Mouse (Mus musculus): Measurements from ENCODE around the gene Polr3g. TPM values are rescaled to one million over a fixed set of nuclear protein-coding genes. Genes with fewer than 3 reads are reported as not detected.

The Polr3g gene
- total and polyA plus RNA-seq, 3 experiments, result 2.0 to 46.2 (median 32.7) TPM

GRCm38 (mm10) chr13:81713896-81714295 lies 3.1 kb upstream of the Polr3g start:
- Histone ChIP-seq H3K27me3 (ENCODE audit: insufficient read depth, low read length) (no peaks in the 10 kb centered on the region), H3K9me3 (replicated peaks) (no peaks in the 10 kb centered on the region), H3K4me1 (ENCODE audit: insufficient read depth, low read depth, low read length) (peaks cover 30% of the 10 kb centered on the region), H3K4me3 (ENCODE audit: low read depth, low read length) (no peak overlapping the region), H3K36me3 (replicated peaks) (peaks cover under 1% of the 10 kb centered on the region)
- TF ChIP-seq GATA2 (IDR thresholded peaks at IDR 0.05; ENCODE audit: borderline replicate concordance, low read depth, low read length), result no peak
- TF ChIP-seq CTCF (IDR thresholded peaks at IDR 0.05; ENCODE audit: low read depth, low read length), result no peak
- TF ChIP-seq GATA1 (IDR thresholded peaks at IDR 0.05; ENCODE audit: borderline replicate concordance, low read length), result no peak
- no peak for TF ChIP-seq POLR2AphosphoS5 (IDR thresholded peaks at IDR 0.05; ENCODE audit: insufficient replicate concordance, low read depth, low read length)
- no peak for TF ChIP-seq TAL1 (conservative IDR thresholded peaks at IDR 0.05; ENCODE audit: low read depth, low read length)
- ATAC-seq (ENCODE audit: extremely low read depth, insufficient number of reproducible peaks, low FRiP score, poor library complexity, severe bottlenecking) (no peak), DNase-seq (ENCODE audit: low spot score) (no peak)

DNA sequence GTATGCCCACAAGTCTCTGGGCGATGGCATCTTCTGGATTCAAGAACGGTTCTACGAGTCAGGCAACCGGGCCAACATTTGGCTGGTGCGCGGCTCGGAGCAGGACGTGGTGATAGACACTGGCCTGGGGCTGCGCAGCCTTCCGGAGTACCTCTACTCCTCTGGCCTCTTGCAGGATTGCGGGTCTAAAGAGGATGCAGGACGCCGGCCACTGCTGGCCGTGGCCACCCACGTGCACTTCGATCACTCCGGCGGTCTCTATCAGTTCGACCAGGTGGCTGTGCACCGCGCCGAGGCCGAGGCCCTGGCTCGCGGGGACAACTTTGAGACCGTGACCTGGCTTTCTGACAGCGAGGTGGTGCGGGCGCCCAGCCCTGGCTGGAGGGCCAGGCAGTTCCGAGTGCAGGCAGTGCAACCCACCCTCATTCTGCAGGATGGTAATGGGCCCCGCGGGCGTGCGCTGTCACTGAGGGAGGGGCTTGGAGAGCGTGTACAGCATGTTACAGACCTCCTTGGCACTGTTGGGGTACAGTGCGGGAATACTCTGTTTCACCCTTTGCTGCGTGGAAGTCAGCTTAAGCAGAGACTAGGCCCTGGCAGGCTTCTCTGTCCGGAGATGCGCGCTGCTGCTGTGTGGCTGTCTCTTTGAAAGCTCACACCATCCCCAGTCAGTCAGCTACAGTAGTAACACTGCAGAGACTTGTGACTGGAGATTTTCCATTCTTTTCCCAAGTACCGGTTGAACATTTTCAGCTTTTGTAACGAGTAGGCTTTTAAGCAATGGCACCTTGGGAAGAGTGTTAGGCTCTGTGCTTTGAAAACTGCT lies 946 bp upstream of the Polr3g start:
- DNase-seq (ENCODE audit: low spot score), result no peak
- TF ChIP-seq GATA1 (IDR thresholded peaks at IDR 0.05; ENCODE audit: borderline replicate concordance, low read length), result no peak
- no peak for TF ChIP-seq POLR2AphosphoS5 (IDR thresholded peaks at IDR 0.05; ENCODE audit: insufficient replicate concordance, low read depth, low read length)
- TF ChIP-seq TAL1 (conservative IDR thresholded peaks at IDR 0.05; ENCODE audit: low read depth, low read length), result no peak
- TF ChIP-seq CTCF (IDR thresholded peaks at IDR 0.05; ENCODE audit: low read depth, low read length), result no peak
- no peak for TF ChIP-seq GATA2 (IDR thresholded peaks at IDR 0.05; ENCODE audit: borderline replicate concordance, low read depth, low read length)
- peaks cover 51% of the 10 kb centered on the region for H3K4me1 ChIP-seq (ENCODE audit: insufficient read depth, low read depth, low read length)
- H3K36me3 ChIP-seq (replicated peaks), result peaks cover 14% of the 10 kb centered on the region
- no peak for ATAC-seq (ENCODE audit: extremely low read depth, insufficient number of reproducible peaks, low FRiP score, poor library complexity, severe bottlenecking)
- no peaks in the 10 kb centered on the region for H3K9me3 ChIP-seq (replicated peaks)
- no peaks in the 10 kb centered on the region for H3K27me3 ChIP-seq (ENCODE audit: insufficient read depth, low read length)
- peak overlapping the region; percentile 92 for H3K4me3 ChIP-seq (ENCODE audit: low read depth, low read length)

GRCm38 (mm10) chr13:81710266-81710665 lies 547 bp downstream of the Polr3g start:
- no peaks in the 10 kb centered on the region for H3K9me3 ChIP-seq (replicated peaks)
- H3K36me3 ChIP-seq (replicated peaks), result peaks cover 16% of the 10 kb centered on the region
- peak overlapping the region; percentile 92 for H3K4me3 ChIP-seq (ENCODE audit: low read depth, low read length)
- no peaks in the 10 kb centered on the region for H3K27me3 ChIP-seq (ENCODE audit: insufficient read depth, low read length)
- DNase-seq (ENCODE audit: low spot score) (peak; percentile 35), ATAC-seq (ENCODE audit: extremely low read depth, insufficient number of reproducible peaks, low FRiP score, poor library complexity, severe bottlenecking) (peak; percentile 30; the same call in 1 of the 2 replicates)
- TF ChIP-seq CTCF (IDR thresholded peaks at IDR 0.05; ENCODE audit: low read depth, low read length), result no peak
- no peak for TF ChIP-seq TAL1 (conservative IDR thresholded peaks at IDR 0.05; ENCODE audit: low read depth, low read length)
- no peak for TF ChIP-seq GATA1 (IDR thresholded peaks at IDR 0.05; ENCODE audit: borderline replicate concordance, low read length)
- TF ChIP-seq GATA2 (IDR thresholded peaks at IDR 0.05; ENCODE audit: borderline replicate concordance, low read depth, low read length), result no peak
- TF ChIP-seq POLR2AphosphoS5 (IDR thresholded peaks at IDR 0.05; ENCODE audit: insufficient replicate concordance, low read depth, low read length), result no peak
- H3K4me1 ChIP-seq (ENCODE audit: insufficient read depth, low read depth, low read length), result peaks cover 64% of the 10 kb centered on the region

GRCm38 (mm10) chr13:81709805-81710204 lies 1.0 kb downstream of the Polr3g start:
- peaks cover 16% of the 10 kb centered on the region for H3K36me3 ChIP-seq (replicated peaks)
- H3K9me3 ChIP-seq (replicated peaks), result no peaks in the 10 kb centered on the region
- no peak for DNase-seq (ENCODE audit: low spot score)
- H3K4me3 ChIP-seq (ENCODE audit: low read depth, low read length), result peak overlapping the region; percentile 92
- peaks cover 67% of the 10 kb centered on the region for H3K4me1 ChIP-seq (ENCODE audit: insufficient read depth, low read depth, low read length)
- ATAC-seq (ENCODE audit: extremely low read depth, insufficient number of reproducible peaks, low FRiP score, poor library complexity, severe bottlenecking), result no peak
- H3K27me3 ChIP-seq (ENCODE audit: insufficient read depth, low read length), result no peaks in the 10 kb centered on the region
- TF ChIP-seq POLR2AphosphoS5 (IDR thresholded peaks at IDR 0.05; ENCODE audit: insufficient replicate concordance, low read depth, low read length), result no peak
- no peak for TF ChIP-seq GATA1 (IDR thresholded peaks at IDR 0.05; ENCODE audit: borderline replicate concordance, low read length)
- TF ChIP-seq GATA2 (IDR thresholded peaks at IDR 0.05; ENCODE audit: borderline replicate concordance, low read depth, low read length), result no peak
- TF ChIP-seq TAL1 (conservative IDR thresholded peaks at IDR 0.05; ENCODE audit: low read depth, low read length), result no peak
- TF ChIP-seq CTCF (IDR thresholded peaks at IDR 0.05; ENCODE audit: low read depth, low read length), result no peak

DNA sequence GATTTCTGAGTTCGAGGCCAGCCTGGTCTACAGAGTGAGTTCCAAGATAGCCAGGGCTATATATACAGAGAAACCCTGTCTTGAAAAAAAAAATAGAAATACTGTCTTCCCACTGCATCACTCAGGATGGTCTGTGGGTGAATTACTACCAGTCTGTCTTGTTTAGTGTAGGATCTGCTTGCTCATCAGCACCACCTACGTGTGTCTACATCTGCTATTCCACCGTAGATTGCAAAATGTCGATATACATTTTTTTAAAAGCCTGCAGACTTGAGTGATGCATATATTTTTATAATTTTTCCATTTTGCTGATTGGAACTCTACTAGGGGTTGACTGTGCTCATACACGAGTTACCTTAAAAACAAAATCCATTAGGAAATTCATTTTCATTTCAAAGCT lies 4.5 kb downstream of the Polr3g start:
- no peak for ATAC-seq (ENCODE audit: extremely low read depth, insufficient number of reproducible peaks, low FRiP score, poor library complexity, severe bottlenecking)
- DNase-seq (ENCODE audit: low spot score), result no peak
- H3K36me3 ChIP-seq (replicated peaks), result peaks cover 40% of the 10 kb centered on the region
- no peaks in the 10 kb centered on the region for H3K27me3 ChIP-seq (ENCODE audit: insufficient read depth, low read length)
- H3K9me3 ChIP-seq (replicated peaks), result no peaks in the 10 kb centered on the region
- TF ChIP-seq GATA1 (IDR thresholded peaks at IDR 0.05; ENCODE audit: borderline replicate concordance, low read length) (no peak), GATA2 (IDR thresholded peaks at IDR 0.05; ENCODE audit: borderline replicate concordance, low read depth, low read length) (no peak), POLR2AphosphoS5 (IDR thresholded peaks at IDR 0.05; ENCODE audit: insufficient replicate concordance, low read depth, low read length) (no peak), CTCF (IDR thresholded peaks at IDR 0.05; ENCODE audit: low read depth, low read length) (no peak), TAL1 (conservative IDR thresholded peaks at IDR 0.05; ENCODE audit: low read depth, low read length) (no peak)
- no peak overlapping the region for H3K4me3 ChIP-seq (ENCODE audit: low read depth, low read length)
- peaks cover 74% of the 10 kb centered on the region for H3K4me1 ChIP-seq (ENCODE audit: insufficient read depth, low read depth, low read length)

GRCm38 (mm10) chr13:81703621-81704020 lies 7.2 kb downstream of the Polr3g start:
- Histone ChIP-seq H3K27me3 (ENCODE audit: insufficient read depth, low read length) (no peaks in the 10 kb centered on the region), H3K9me3 (replicated peaks) (no peaks in the 10 kb centered on the region), H3K4me1 (ENCODE audit: insufficient read depth, low read depth, low read length) (peaks cover 75% of the 10 kb centered on the region), H3K4me3 (ENCODE audit: low read depth, low read length) (no peak overlapping the region), H3K36me3 (replicated peaks) (peaks cover 57% of the 10 kb centered on the region)
- TF ChIP-seq POLR2AphosphoS5 (IDR thresholded peaks at IDR 0.05; ENCODE audit: insufficient replicate concordance, low read depth, low read length) (no peak), TAL1 (conservative IDR thresholded peaks at IDR 0.05; ENCODE audit: low read depth, low read length) (no peak), GATA1 (IDR thresholded peaks at IDR 0.05; ENCODE audit: borderline replicate concordance, low read length) (no peak), CTCF (IDR thresholded peaks at IDR 0.05; ENCODE audit: low read depth, low read length) (no peak), GATA2 (IDR thresholded peaks at IDR 0.05; ENCODE audit: borderline replicate concordance, low read depth, low read length) (no peak)
- no peak for DNase-seq (ENCODE audit: low spot score)
- ATAC-seq (ENCODE audit: extremely low read depth, insufficient number of reproducible peaks, low FRiP score, poor library complexity, severe bottlenecking), result no peak
